Mouse (Mus musculus): ENCODE results near the gene Slc48a1. TPM values are rescaled to one million over a fixed set of nuclear protein-coding genes. Genes with fewer than 3 reads are reported as not detected.

Slc48a1 gene
- polyA plus RNA-seq, 1 experiment from 2014 or later, result 36.7 TPM

DNA sequence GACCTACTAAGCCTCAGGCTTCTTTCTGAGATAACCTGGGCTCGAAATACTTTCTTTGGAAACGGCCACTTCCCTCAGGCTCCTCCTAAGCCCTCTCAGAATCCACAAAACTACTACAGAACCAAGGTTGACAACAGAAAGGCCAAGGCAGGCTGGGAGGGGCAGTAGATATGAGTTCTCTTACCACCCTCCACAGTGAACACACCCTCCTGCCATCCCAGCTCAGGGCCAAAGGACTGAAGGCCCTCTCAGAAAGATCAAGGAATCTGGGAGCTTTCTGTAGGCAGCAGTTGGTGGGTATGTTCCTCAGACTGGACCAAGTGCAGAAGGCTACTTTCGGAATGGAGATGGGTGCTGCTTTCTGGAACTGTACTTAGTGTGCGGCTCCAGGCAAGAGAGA, 36.9 kb downstream of the Slc48a1 start:
- H3K27ac ChIP-seq (replicated peaks), result no peak overlapping the region
- H3K36me3 ChIP-seq (ENCODE audit: control insufficient read depth, insufficient read depth, low read length), result no peaks in the 10 kb centered on the region
- H3K9ac ChIP-seq (ENCODE audit: low read length), result no peak overlapping the region
- peaks cover 4% of the 10 kb centered on the region; the same call in 1 of the 2 replicates for H3K4me1 ChIP-seq (replicated peaks; ENCODE audit: control insufficient read depth, insufficient read depth)
- DNase-seq (ENCODE audit: low spot score) (no peak), ATAC-seq (ENCODE audit: low FRiP score, low TSS enrichment) (no peak)
- 90% methylated on average over 4 of the region's 4 CpGs for WGBS
- no peak overlapping the region for H3K4me3 ChIP-seq (ENCODE audit: low read depth, low read length)
- H3K9me3 ChIP-seq (ENCODE audit: control insufficient read depth, low read length), result no peaks in the 10 kb centered on the region
- H3K27me3 ChIP-seq (ENCODE audit: control insufficient read depth, insufficient read depth, low read length), result no peaks in the 10 kb centered on the region
- H3K4me2 ChIP-seq (replicated peaks; ENCODE audit: low read depth), result no peak overlapping the region
- TF ChIP-seq CTCF (IDR thresholded peaks at IDR 0.05; ENCODE audit: low read depth) (no peak), EP300 (optimal IDR thresholded peaks at IDR 0.05) (no peak)

DNA sequence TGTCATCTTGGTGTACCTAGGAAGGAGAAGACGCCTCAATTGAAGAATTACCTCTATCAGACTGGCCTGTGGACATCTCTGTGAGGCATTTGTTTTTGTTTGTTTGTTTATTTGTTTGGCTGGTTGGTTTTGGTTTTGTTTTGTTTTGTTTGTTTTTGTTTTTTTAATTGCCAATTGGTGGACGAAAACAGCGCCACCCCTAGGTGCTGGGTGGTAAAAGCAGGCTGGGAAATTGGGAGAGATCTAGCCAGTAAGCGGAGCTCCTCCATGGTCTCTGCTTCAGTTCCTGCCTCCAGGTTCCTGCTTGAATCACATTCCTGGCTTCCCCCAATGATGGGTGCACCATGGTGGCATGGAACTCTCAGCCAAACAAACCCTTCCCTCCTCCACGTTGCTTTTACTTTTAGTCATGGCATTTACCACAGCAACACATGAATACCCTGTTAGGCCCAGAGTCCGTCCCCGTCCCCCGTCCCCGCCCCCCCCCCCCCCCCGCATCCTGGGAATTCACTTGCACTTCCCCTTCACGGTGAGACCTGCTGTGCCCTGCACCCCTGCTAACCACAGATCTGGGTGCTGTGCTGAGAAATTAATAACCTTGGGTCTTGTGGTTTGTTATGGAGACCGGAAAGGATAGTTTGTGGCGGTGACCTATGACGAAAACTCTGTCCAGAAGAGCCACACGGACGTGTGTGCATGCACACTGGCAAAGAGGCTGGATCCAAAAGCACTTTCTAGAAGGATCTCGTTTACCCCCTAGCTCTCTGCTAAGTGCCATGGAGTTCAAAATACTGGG, 38.1 kb downstream of the Slc48a1 start:
- H3K36me3 ChIP-seq (ENCODE audit: control insufficient read depth, insufficient read depth, low read length), result no peaks in the 10 kb centered on the region
- H3K9me3 ChIP-seq (ENCODE audit: control insufficient read depth, low read length), result no peaks in the 10 kb centered on the region
- no peaks in the 10 kb centered on the region for H3K27me3 ChIP-seq (ENCODE audit: control insufficient read depth, insufficient read depth, low read length)
- H3K9ac ChIP-seq (ENCODE audit: low read length), result no peak overlapping the region
- ATAC-seq (ENCODE audit: low FRiP score, low TSS enrichment), result no peak
- H3K4me2 ChIP-seq (replicated peaks; ENCODE audit: low read depth), result no peak overlapping the region
- no peak for TF ChIP-seq CTCF (IDR thresholded peaks at IDR 0.05; ENCODE audit: low read depth)
- TF ChIP-seq EP300 (optimal IDR thresholded peaks at IDR 0.05), result no peak
- 89% methylated on average over 17 of the region's 17 CpGs for WGBS
- peaks cover 4% of the 10 kb centered on the region; the same call in 1 of the 2 replicates for H3K4me1 ChIP-seq (replicated peaks; ENCODE audit: control insufficient read depth, insufficient read depth)
- H3K27ac ChIP-seq (replicated peaks), result no peak overlapping the region
- DNase-seq (ENCODE audit: low spot score), result no peak
- no peak overlapping the region for H3K4me3 ChIP-seq (ENCODE audit: low read depth, low read length)

DNA sequence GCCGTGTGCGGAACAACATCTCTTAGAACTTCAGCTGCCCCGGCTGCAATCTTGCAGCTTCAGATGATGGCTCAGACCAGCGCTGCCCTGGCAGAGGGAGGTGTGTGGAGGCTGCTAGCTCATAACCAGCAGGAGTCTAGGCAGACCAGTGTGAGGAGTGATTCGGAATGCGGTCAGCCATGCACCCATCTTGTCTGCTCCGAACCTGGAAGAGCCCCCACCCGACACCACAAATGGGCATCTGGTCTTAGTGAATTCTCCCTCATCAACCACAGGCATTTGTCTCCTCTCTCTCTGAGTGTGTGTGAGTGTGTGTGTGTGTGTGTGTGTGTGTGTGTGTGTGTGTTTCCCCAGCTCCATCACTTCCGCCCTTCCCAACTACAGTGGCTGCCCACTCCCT, 41.6 kb downstream of the Slc48a1 start:
- H3K4me3 ChIP-seq (ENCODE audit: low read depth, low read length), result no peak overlapping the region
- no peaks in the 10 kb centered on the region for H3K36me3 ChIP-seq (ENCODE audit: control insufficient read depth, insufficient read depth, low read length)
- peaks cover 22% of the 10 kb centered on the region for H3K4me1 ChIP-seq (replicated peaks; ENCODE audit: control insufficient read depth, insufficient read depth)
- TF ChIP-seq CTCF (IDR thresholded peaks at IDR 0.05; ENCODE audit: low read depth), result no peak
- no peak for TF ChIP-seq EP300 (optimal IDR thresholded peaks at IDR 0.05)
- no peak for DNase-seq (ENCODE audit: low spot score)
- H3K9ac ChIP-seq (ENCODE audit: low read length), result no peak overlapping the region
- no peaks in the 10 kb centered on the region for H3K9me3 ChIP-seq (ENCODE audit: control insufficient read depth, low read length)
- no peak for ATAC-seq (ENCODE audit: low FRiP score, low TSS enrichment)
- no peak overlapping the region for H3K4me2 ChIP-seq (replicated peaks; ENCODE audit: low read depth)
- WGBS, result 85% methylated on average over 8 of the region's 9 CpGs
- H3K27ac ChIP-seq (replicated peaks), result no peak overlapping the region
- H3K27me3 ChIP-seq (ENCODE audit: control insufficient read depth, insufficient read depth, low read length), result no peaks in the 10 kb centered on the region

DNA sequence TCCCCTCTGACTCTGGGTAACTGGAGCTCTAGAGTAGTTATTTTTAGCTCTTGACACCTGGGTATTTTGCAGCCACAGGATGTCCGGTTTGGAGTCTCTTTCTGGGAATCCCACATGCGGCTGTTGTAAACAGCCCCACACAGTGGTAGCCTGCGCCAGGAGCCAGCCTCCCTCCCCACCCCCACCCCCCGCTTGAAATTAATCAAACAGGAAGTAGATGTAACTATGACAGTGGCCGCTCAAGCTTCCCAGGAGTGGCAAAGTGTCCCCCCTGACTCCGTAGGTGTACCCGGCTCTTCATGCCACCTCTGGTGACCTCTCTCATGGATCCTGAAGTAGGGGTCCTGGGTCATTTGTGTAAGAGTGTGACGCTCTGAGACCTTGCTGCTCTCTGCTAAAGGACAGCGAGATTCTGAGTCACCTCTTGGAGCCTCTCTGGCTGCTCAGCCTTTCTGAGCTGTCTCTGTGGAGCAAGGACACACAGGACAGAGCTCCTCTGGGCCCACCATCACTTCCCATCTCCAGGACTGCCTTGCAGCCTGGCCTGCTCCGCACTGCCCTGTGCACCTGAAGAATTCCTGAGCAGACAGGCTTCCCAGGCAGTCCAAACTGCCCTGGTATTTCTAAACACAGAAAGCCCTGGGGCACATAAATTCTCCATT, 43.1 kb downstream of the Slc48a1 start:
- H3K9me3 ChIP-seq (ENCODE audit: control insufficient read depth, low read length), result no peaks in the 10 kb centered on the region
- 38% methylated on average over 10 of the region's 10 CpGs for WGBS
- ATAC-seq (ENCODE audit: low FRiP score, low TSS enrichment), result 0 out of 2 replicates have a peak, but pooled peaks have one; percentile 14
- H3K4me1 ChIP-seq (replicated peaks; ENCODE audit: control insufficient read depth, insufficient read depth), result peaks cover 27% of the 10 kb centered on the region
- H3K27me3 ChIP-seq (ENCODE audit: control insufficient read depth, insufficient read depth, low read length), result no peaks in the 10 kb centered on the region
- DNase-seq (ENCODE audit: low spot score), result peak; percentile 42
- no peak overlapping the region for H3K4me3 ChIP-seq (ENCODE audit: low read depth, low read length)
- 0 out of 2 replicates have a peak overlapping the region, but pooled peaks have one; percentile 4 for H3K9ac ChIP-seq (ENCODE audit: low read length)
- H3K27ac ChIP-seq (replicated peaks), result peak overlapping the region; percentile 58
- no peaks in the 10 kb centered on the region for H3K36me3 ChIP-seq (ENCODE audit: control insufficient read depth, insufficient read depth, low read length)
- H3K4me2 ChIP-seq (replicated peaks; ENCODE audit: low read depth), result no peak overlapping the region
- TF ChIP-seq EP300 (optimal IDR thresholded peaks at IDR 0.05) (no peak), CTCF (IDR thresholded peaks at IDR 0.05; ENCODE audit: low read depth) (peak; percentile 17; the same call in 1 of the 2 replicates)

- 62% methylated on average over 6 of the region's 6 CpGs for WGBS
- TF ChIP-seq EP300 (optimal IDR thresholded peaks at IDR 0.05), result no peak
- TF ChIP-seq CTCF (IDR thresholded peaks at IDR 0.05; ENCODE audit: low read depth), result no peak
- H3K36me3 ChIP-seq (ENCODE audit: control insufficient read depth, insufficient read depth, low read length), result no peaks in the 10 kb centered on the region
- peak overlapping the region; percentile 58 for H3K27ac ChIP-seq (replicated peaks)
- no peak for DNase-seq (ENCODE audit: low spot score)
- no peak for ATAC-seq (ENCODE audit: low FRiP score, low TSS enrichment)
- H3K4me3 ChIP-seq (ENCODE audit: low read depth, low read length), result no peak overlapping the region
- peaks cover 27% of the 10 kb centered on the region for H3K4me1 ChIP-seq (replicated peaks; ENCODE audit: control insufficient read depth, insufficient read depth)
- H3K4me2 ChIP-seq (replicated peaks; ENCODE audit: low read depth), result no peak overlapping the region
- H3K27me3 ChIP-seq (ENCODE audit: control insufficient read depth, insufficient read depth, low read length), result no peaks in the 10 kb centered on the region
- no peak overlapping the region for H3K9ac ChIP-seq (ENCODE audit: low read length)
- H3K9me3 ChIP-seq (ENCODE audit: control insufficient read depth, low read length), result no peaks in the 10 kb centered on the region
Measured at GRCm38 (mm10) chr15:97821983-97822363, 43.7 kb downstream of the Slc48a1 start.
